Mouse (Mus musculus) lung, adult 18-20 months (tissue): ENCODE results near the gene Mrps18b.

Source experiments
- DNase-seq, 2 experiments: peaks; one replicate each; pipeline ENCODE4 v3.0.0; 2022; ENCODE audit warnings: mixed read lengths in 2 of 2

Mrps18b gene

DNA sequence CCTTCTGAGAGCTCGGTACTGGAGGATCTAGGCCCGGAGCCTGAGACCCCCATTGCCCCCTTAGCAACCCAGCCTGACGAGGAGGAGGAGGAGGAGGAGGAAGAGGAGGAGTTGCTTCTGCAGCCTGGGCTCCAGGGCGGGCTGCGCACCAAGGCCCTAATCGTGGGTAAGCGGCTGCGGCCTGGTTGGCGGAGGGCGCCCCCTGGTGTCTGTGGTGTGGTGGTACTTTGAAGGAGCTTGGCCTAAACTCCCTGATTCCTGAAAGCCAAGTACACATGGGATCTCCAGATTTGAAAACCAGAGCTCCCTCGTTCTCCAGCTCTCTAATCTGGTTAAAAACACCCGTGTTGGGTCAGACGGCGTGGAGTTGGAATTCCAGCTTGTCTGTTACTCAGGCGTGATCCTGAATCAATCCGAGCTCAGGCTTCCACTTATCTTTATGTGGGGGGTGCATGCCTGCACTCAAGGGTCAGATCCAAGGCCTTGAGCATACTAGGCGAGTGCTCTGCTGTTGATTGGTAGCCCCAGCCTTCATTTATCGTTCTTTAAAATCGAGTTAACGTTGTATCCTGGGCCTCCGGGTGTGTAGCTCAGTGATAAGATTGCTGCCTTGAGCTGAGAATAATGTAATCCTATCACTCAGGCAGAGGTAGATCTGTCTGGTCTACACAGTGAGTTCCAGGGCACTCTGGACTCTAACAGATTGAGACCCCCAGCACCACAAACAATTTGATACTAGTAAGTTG lies 42.2 kb downstream of the Mrps18b start:
- peak; percentile 83 to 88 for DNase-seq

DNA sequence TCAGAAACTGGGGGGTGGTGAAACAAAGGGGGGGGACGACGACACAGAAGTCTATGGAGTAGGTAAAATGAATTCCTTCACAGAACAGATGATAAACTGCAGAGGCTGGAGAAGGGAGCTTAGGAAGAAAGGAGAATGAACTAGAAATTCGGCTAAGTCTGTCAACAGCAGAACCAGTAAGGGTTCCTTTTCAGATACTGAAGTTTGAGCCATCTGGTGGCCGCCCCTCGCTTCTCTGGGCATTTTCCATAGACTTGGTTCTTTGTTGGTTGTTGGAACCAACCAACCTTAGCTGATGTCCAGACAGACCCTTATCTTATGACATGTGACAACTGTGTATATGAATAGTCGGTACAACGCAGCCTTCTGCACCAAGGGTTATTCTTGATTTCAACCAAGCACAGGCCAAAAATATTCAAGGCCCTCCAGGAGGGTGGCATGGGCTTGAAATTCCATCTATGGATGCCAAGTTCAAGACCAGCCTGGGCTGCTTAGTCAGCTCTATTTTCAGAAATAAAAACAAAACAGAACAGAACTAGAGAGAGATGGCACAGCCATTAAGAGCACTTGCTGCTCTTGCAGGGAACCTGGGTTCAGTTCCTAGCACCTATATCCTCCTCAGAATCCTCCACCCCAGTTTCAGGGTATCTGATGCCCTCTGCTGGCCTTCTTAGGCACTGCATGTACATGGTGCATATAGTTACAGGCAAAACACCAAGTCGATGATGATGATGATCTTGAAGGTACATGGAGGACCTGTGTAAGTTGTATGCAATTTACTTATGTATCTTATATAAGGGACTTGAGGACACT lies 45.1 kb downstream of the Mrps18b start:
- no peak for DNase-seq

DNA sequence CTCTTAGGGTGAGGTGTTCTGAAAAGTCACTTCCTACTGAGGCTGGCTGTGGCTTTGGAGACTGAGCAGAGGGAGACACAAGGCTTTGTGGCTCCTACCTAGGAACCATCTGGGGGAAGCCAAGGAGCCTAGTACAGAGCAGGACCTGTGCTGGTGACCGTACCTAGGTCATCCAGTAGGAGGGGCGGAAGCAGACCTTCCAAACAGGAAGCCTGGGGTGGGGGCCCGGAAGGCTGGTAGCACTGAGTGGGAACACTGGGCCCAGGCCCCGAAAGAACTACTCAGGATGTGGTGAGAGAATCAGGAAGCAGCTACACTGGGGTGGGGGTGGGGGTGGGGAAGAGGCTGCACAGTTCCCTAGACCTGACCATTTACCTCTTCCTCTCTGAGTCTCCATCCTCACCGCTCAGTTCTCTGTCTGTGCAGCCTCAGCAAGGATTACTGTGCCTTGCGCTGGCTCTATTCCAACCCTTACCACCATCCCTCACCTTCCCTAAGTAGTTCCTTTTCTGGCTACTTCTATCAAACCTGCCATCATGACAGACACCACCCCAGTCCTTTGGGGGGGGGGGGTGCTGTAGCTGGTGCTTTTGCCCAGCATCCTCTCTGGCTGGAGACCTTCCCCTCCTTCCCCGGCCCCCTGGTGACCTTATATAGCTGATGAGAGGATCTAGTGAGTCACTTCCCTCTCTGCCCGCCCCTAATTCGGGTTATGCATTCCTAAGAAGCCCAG lies 45.9 kb downstream of the Mrps18b start:
- DNase-seq = peak; percentile 86 to 88

DNA sequence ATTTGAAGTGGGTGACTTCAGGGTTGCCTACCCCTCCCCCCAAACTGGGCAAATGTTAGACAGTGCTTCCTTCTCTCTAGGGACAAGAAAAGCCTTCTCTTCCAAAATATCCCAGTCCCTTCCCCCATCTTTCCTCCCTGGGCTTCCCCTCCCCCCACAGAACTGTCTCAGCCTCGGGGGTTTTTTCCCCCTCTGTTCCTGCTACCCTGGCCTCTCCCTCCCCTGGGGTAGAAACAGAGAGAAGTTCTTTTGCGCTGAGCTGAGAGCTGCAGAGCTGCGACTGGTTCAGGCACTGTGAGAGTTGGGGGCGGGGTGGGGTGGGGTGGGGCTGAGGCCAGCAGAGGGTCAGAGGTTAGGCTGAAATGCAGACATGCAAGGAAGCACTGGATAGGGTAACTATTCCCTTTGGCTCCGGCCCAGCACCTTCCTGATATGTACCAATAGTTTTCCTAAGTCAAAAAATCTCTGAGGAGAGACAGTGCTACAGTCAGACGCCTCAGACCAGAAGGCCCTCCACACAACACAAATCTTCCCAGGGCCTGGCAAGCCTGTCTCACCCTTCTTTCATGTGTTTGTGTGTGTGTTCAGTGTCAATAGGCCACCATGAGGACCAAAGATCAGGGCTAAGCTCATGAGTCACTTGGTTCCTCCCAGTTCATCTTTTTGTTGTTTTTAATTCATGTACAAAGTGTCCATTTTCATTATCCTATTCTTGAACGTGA lies 46.7 kb downstream of the Mrps18b start:
- DNase-seq = peak; percentile 65 to 67

DNA sequence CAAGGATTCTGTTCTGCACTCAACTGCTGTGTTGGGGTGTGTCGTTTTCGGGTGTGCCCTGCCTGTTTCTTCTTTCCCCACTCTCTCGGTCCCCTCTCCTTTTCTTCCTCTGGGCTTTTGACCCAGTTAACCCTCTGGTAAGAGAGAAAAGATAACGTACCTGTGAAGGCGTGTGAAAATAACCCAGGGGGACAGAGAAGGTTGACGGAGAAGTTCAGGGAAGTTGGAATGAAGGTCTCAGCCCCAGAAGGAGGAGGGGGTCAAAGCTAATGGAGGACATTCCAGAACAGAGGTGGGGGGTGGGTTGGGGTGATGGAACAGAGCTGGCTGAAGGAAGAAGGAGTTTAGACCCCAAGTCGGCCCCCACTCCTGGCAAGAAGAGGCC lies 47.2 kb downstream of the Mrps18b start:
- no peak for DNase-seq

DNA sequence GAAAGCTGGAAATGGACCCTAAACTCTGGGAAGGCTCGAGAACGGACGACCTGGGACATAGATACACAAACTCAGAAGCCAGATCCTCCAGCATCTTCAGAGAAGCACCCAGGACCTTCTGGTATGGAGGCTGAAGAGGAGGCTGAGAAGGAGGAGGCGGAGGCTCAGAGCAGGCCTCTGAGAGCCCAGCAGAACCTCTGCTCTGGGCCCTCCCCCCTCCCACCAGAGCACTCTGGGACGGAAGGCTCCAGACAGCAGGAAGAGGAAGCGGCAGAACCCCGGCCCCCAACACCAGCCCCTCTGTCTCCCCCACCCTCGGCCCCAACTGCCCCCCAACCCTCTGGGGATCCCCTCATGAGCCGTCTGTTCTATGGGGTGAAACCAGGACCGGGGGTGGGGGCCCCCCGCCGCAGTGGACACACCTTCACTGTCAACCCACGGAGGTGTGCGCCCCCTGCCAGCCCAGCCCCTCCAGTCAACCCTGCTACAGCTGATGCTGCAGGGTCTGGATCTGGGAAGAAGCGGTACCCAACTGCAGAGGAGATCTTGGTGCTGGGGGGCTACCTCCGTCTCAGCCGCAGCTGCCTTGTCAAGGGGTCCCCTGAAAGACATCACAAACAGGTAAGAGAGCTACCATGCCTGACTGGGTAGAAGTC lies 47.9 kb downstream of the Mrps18b start:
- DNase-seq = peak; percentile 56 to 60

DNA sequence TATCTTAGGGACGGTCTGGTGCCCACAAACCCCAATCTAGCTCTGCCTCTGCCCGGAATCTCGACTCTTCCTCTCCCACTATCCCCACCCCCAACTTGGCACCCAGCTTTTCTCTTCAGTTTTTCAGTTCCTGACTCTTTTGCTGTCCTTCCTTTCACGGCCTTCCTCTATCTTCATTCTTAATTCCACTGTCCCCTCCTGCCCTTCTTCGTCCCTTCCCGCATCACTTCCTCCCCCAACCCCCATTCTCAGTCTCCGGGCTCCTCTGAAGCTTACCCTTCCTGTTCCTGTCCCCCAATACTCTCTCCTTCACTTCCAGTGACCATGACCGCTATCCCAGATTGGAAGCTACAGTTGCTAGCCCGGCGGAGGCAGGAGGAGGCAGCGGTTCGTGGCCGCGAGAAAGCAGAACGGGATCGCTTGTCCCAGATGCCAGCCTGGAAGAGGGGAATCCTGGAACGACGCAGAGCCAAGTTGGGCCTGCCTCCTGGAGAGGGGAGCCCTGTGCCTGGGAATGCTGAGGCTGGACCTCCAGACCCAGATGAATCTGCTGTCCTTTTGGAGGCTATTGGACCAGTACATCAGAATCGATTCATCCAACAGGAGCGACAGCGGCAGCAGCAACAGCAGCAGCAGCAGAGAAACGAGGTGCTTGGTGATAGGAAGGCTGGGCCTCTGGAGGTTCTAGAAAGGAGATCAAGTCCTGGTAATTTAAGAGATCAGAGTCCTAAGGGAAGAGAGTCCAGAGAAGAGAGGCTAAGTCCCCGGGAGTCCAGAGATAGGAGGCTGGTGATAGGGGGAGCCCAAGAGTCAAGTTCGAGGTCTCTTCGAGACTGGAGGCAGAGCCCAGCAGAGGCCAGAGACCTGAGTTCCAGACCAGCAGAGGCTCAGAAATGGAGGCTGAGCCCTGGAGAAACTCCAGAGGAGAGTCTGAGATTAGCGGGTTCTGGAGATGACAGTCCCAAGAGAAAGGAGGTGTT lies 49.0 kb downstream of the Mrps18b start:
- peak; percentile 66 to 71 for DNase-seq

DNA sequence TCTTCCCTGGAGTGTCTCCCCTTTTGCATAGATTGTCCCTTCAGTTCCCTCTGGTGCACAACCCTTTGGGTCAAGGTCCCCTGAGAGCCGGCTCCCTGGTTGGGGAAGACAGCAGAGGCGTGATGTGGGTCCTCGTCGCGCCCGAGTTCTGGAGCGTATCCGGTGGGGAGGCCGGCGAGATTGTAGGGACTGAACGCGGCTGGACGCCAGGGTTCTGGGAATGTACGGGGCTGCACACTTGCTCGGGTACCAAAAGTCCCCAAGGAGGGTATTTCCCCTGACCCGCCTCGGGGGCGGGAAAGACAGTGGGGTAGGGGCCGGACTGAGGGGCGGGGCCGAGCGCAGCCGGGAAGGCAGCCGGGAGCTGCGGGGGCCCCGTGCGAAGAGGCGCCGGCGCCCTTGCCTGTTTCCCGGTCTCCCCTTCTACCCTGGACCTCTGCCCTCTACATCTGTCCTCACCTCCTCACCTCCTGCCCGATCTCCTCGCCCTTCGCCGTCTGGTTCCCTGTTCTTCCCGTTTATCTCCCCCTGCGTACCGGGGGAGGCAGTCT lies 49.8 kb downstream of the Mrps18b start:
- DNase-seq = peak; percentile 72 to 78

DNA sequence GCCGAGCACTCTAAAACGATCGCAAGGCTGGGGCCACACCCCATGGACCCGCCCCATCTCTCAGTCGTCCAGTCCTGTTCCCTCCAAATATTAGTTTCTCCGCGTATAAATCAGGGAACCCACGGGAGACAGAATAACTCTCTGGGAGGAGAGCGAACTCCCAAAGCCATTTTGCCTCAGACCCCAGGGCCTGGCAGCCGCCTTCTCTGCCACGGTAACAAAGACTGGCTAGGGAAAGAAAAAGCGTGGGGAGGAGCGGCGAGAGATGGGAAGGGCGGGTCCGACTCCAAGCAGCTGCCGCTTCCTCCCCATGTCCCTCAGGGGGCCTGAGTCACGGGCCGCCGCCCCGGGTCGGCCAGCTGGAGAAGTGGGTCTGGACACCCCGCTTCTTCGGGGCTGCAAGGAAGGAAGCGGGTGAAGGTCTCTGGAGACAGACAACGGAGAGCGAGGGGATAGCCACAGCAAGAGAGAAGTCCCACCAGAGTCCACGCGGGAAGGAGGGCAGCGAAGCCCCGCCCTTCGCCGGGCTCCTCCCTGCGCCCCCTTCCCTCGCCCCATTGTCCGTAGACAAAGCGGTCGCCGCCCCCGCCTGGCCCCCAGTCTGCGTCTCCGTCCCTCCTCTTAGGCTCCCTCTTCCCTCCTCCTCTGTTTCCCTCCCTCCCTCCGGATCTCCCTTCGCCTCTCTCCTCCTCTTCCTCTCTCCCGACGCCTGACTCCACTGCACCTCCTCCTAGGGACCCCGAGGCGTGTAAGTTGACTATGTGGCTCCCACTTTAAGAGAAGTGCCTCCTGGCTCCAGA lies 50.5 kb downstream of the Mrps18b start, which contains the start of gene Ppp1r18:
Gene Ppp1r18, plus strand, starts transcription at position 113 of the 800 bp plus-strand sequence.
- peak; percentile 72 to 75 for DNase-seq

DNA sequence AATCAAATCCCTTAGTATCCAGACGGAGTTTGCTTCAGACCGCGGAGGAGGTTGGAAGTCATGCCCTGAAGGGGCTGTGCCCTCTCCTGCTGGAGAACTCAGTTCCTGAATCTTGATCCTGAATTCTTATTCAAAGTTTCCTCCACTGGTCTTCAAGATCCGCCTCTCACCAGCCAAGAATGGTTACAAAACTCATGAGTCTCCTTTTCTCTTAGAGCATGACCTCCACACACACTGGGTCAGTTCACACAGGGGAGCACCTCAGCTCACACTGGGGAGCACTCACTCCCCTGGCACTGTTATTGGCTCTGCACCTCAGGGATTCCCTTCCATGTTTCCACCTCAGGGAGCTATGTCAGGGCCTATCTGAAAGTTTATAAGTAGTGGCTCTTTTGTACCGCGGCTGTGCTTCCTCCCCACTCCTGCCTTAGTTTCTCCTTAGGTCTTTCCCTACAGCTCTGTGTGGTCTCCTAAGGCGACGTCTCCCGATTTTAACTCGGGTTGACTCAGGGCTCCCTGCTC lies 51.3 kb downstream of the Mrps18b start:
- DNase-seq = no peak

DNA sequence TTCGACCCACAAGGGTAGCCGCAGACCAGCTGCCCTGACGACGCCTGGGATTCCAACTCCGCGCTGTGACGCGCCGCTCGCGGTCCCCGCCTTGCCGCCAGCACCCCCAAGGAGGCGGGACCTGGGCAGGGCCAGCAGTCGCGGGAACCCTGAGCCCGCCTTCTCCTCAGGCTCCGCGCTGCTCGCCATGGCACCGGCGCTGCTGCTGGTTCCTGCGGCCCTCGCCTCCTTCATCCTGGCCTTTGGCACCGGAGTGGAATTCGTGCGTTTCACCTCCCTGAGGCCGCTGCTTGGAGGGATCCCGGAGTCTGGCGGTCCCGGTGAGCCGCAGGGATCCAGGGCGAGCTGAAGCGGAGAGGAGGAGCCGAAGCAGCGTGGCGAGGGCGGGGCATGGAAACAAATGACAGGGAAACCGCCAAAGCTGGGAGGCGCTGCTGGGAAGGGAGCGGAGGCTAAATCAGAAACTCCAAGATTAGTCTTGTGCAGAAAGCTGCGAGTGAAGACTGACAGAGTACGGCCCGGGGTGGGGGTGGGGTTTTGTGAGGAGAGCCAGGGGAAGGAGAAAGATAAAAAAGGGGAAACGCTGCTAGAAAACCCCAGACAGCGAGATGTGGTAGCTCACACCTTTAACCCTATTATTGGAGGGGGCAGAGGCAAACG lies 54.9 kb downstream of the Mrps18b start, which contains the start of gene Nrm:
Gene Nrm, plus strand, starts transcription at position 121 of the 660 bp plus-strand sequence.
- peak; percentile 92 to 93 for DNase-seq

DNA sequence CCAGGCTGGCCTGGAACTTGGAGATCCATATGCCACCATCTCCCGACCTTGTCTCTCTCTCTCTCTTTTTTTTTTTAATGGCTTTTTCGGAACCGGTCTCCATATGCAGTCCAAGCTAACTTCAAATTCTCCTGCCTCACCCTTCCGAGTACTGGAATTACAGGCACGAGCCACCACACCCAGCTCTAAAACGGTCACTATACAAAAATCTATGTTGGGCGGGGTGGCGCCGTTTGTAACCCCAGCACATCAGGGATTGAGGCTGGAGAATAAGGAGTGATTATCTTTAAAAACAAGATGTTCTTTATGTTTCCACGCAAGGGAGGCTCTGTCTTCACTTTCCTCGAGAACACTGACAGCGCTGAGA lies 55.4 kb downstream of the Mrps18b start:
- DNase-seq = no peak
